Mouse (Mus musculus) kidney, embryonic 16.5 days (tissue): ENCODE data around the gene Tnfrsf8. TPM values are rescaled to one million over a fixed set of nuclear protein-coding genes. Genes with fewer than 3 reads are reported as not detected.

Experiments
- ATAC-seq: fragments of 200-750 bp; cut with Nextera tagmentation; 2 replicates; pipeline ENCODE4 v1.8.0; 2017; ENCODE audit warnings: moderate TSS enrichment; ENCODE audit not compliant: low FRiP score, low TSS enrichment
- H3K27ac ChIP-seq: fragments of 300-500 bp; sonication (generic); 2 replicates; pipeline ENCODE4 v1.5.1; 2014; ENCODE audit warnings: low read length
- H3K27me3 ChIP-seq: fragments of 300-500 bp; sonication (generic); 2 replicates; pipeline ENCODE4 v1.6.1; 2014; ENCODE audit warnings: low read length, control low read depth, mixed read lengths; ENCODE audit not compliant: insufficient read depth
- H3K36me3 ChIP-seq: fragments of 300-500 bp; sonication (generic); 2 replicates; pipeline ENCODE4 v1.6.1; 2014; ENCODE audit warnings: low read length, control low read depth, mixed read lengths; ENCODE audit not compliant: insufficient read depth
- H3K4me1 ChIP-seq: fragments of 300-500 bp; sonication (generic); 2 replicates; pipeline ENCODE4 v1.6.1; 2014; ENCODE audit warnings: low read length, control low read depth, mixed read lengths; ENCODE audit not compliant: insufficient read depth
- H3K4me2 ChIP-seq: fragments of 300-500 bp; sonication (generic); replicated peaks from 2 replicates; pipeline ENCODE4 v1.6.1; 2014; ENCODE audit warnings: low read depth, low read length
- H3K4me3 ChIP-seq: fragments of 300-500 bp; sonication (generic); 2 replicates; pipeline ENCODE4 v1.5.1; 2014; ENCODE audit warnings: mild to moderate bottlenecking, low read length
- H3K9ac ChIP-seq: fragments of 300-500 bp; sonication (generic); replicated peaks from 2 replicates; pipeline ENCODE4 v1.6.1; 2014; ENCODE audit warnings: low read length
- H3K9me3 ChIP-seq: fragments of 300-500 bp; sonication (generic); 2 replicates; pipeline ENCODE4 v1.6.1; 2016; ENCODE audit warnings: low read length, control low read depth
- WGBS: fragments of 180-500 bp; shearing (Covaris S2); extraction: QIAGEN DNeasy Blood & Tissue Kit; methylation state at CpG from one replicate; pipeline ENCODE4 v1.1.7; 2014; 5-methylcytosine and 5-hydroxymethylcytosine counted together
- polyA plus RNA-seq: library from polyadenylated mRNA; unstranded; fragments of >200 nt; fragmentation: Nextera tagmentation; extraction: Ambion mirVana; gene quantifications from 2 replicates; pipeline ENCODE4 v1.2.1, GENCODE M21; 2015

Tnfrsf8 gene
- polyA plus RNA-seq, 1 experiment from 2014 or later: not detected

- Histone ChIP-seq H3K4me2 (no peak overlapping the region), H3K9ac (no peak overlapping the region), H3K9me3 (no peaks in the 10 kb centered on the region), H3K4me3 (no peak overlapping the region), H3K36me3 (no peaks in the 10 kb centered on the region), H3K27me3 (no peaks in the 10 kb centered on the region), H3K27ac (no peak overlapping the region), H3K4me1 (no peaks in the 10 kb centered on the region)
- ATAC-seq: no peak
- 77% methylated on average over 5 of the region's 5 CpGs for WGBS
Measured at GRCm38 (mm10) chr4:145336587-145336986, 21.6 kb upstream of the Tnfrsf8 start.

GRCm38 (mm10) chr4:145336019-145336418 is 21.1 kb upstream of the Tnfrsf8 start:
- no peak overlapping the region for H3K4me2 ChIP-seq
- 76% methylated on average over 1 of the region's 1 CpGs for whole genome bisulfite sequencing
- H3K27me3 ChIP-seq: no peaks in the 10 kb centered on the region
- H3K27ac ChIP-seq: no peak overlapping the region
- no peaks in the 10 kb centered on the region for H3K4me1 ChIP-seq
- H3K9ac ChIP-seq: no peak overlapping the region
- ATAC-seq: no peak
- H3K9me3 ChIP-seq: no peaks in the 10 kb centered on the region
- H3K4me3 ChIP-seq: no peak overlapping the region
- H3K36me3 ChIP-seq: no peaks in the 10 kb centered on the region

GRCm38 (mm10) chr4:145323631-145324030 is 8.7 kb upstream of the Tnfrsf8 start:
- no peak overlapping the region for H3K4me2 ChIP-seq
- H3K27me3 ChIP-seq: no peaks in the 10 kb centered on the region
- no peak overlapping the region for H3K4me3 ChIP-seq
- no peaks in the 10 kb centered on the region for H3K4me1 ChIP-seq
- 70% methylated on average over 3 of the region's 3 CpGs for whole genome bisulfite sequencing
- no peaks in the 10 kb centered on the region for H3K9me3 ChIP-seq
- no peaks in the 10 kb centered on the region for H3K36me3 ChIP-seq
- H3K9ac ChIP-seq: no peak overlapping the region
- H3K27ac ChIP-seq: no peak overlapping the region
- no peak for ATAC-seq

- H3K36me3 ChIP-seq: no peaks in the 10 kb centered on the region
- no peaks in the 10 kb centered on the region for H3K4me1 ChIP-seq
- WGBS: 70% methylated on average over 7 of the region's 8 CpGs
- H3K27ac ChIP-seq: no peak overlapping the region
- H3K4me2 ChIP-seq: no peak overlapping the region
- no peak for ATAC-seq
- no peak overlapping the region for H3K9ac ChIP-seq
- H3K4me3 ChIP-seq: no peak overlapping the region
- no peaks in the 10 kb centered on the region for H3K9me3 ChIP-seq
- H3K27me3 ChIP-seq: no peaks in the 10 kb centered on the region
Measured at GRCm38 (mm10) chr4:145322995-145323627, 8.1 kb upstream of the Tnfrsf8 start.

GRCm38 (mm10) chr4:145322211-145322610 is 7.2 kb upstream of the Tnfrsf8 start:
- Histone ChIP-seq H3K9me3 (no peaks in the 10 kb centered on the region), H3K4me2 (no peak overlapping the region), H3K9ac (no peak overlapping the region), H3K4me3 (no peak overlapping the region), H3K27me3 (no peaks in the 10 kb centered on the region), H3K27ac (no peak overlapping the region), H3K4me1 (no peaks in the 10 kb centered on the region), H3K36me3 (no peaks in the 10 kb centered on the region)
- ATAC-seq: no peak
- 87% methylated on average over 5 of the region's 5 CpGs for WGBS

- ATAC-seq: no peak
- WGBS: 70% methylated on average over 4 of the region's 4 CpGs
- no peak overlapping the region for H3K4me2 ChIP-seq
- no peak overlapping the region for H3K4me3 ChIP-seq
- no peak overlapping the region for H3K27ac ChIP-seq
- H3K27me3 ChIP-seq: peaks cover 2% of the 10 kb centered on the region; the same call in 1 of the 2 replicates
- H3K4me1 ChIP-seq: no peaks in the 10 kb centered on the region
- H3K36me3 ChIP-seq: no peaks in the 10 kb centered on the region
- no peaks in the 10 kb centered on the region for H3K9me3 ChIP-seq
- H3K9ac ChIP-seq: no peak overlapping the region
Measured at GRCm38 (mm10) chr4:145320624-145321023, 5.7 kb upstream of the Tnfrsf8 start.

GRCm38 (mm10) chr4:145319274-145320226 is 4.6 kb upstream of the Tnfrsf8 start:
- no peak for ATAC-seq
- no peak overlapping the region for H3K9ac ChIP-seq
- H3K4me2 ChIP-seq: no peak overlapping the region
- no peaks in the 10 kb centered on the region for H3K9me3 ChIP-seq
- H3K4me3 ChIP-seq: no peak overlapping the region
- peaks cover 6% of the 10 kb centered on the region; the same call in 1 of the 2 replicates for H3K27me3 ChIP-seq
- H3K36me3 ChIP-seq: no peaks in the 10 kb centered on the region
- no peak overlapping the region for H3K27ac ChIP-seq
- no peaks in the 10 kb centered on the region for H3K4me1 ChIP-seq
- WGBS: 79% methylated on average over 4 of the region's 4 CpGs

GRCm38 (mm10) chr4:145316708-145317107 is 1.7 kb upstream of the Tnfrsf8 start:
- whole genome bisulfite sequencing: 84% methylated on average over 5 of the region's 5 CpGs
- Histone ChIP-seq H3K9ac (no peak overlapping the region), H3K36me3 (no peaks in the 10 kb centered on the region), H3K27me3 (peaks cover 9% of the 10 kb centered on the region; the same call in 1 of the 2 replicates), H3K4me3 (no peak overlapping the region), H3K27ac (no peak overlapping the region), H3K4me1 (no peaks in the 10 kb centered on the region), H3K4me2 (no peak overlapping the region), H3K9me3 (no peaks in the 10 kb centered on the region)
- ATAC-seq: no peak

- H3K27ac ChIP-seq: no peak overlapping the region
- H3K4me2 ChIP-seq: no peak overlapping the region
- H3K4me1 ChIP-seq: no peaks in the 10 kb centered on the region
- no peak overlapping the region for H3K9ac ChIP-seq
- no peaks in the 10 kb centered on the region for H3K36me3 ChIP-seq
- peaks cover 9% of the 10 kb centered on the region; the same call in 1 of the 2 replicates for H3K27me3 ChIP-seq
- ATAC-seq: no peak
- no peaks in the 10 kb centered on the region for H3K9me3 ChIP-seq
- H3K4me3 ChIP-seq: no peak overlapping the region
- WGBS: 90% methylated on average over 4 of the region's 4 CpGs
Measured at GRCm38 (mm10) chr4:145313966-145314365, 998 bp downstream of the Tnfrsf8 start.

- H3K4me3 ChIP-seq: no peak overlapping the region
- H3K27ac ChIP-seq: no peak overlapping the region
- no peak for ATAC-seq
- no peaks in the 10 kb centered on the region for H3K4me1 ChIP-seq
- H3K4me2 ChIP-seq: no peak overlapping the region
- 87% methylated on average over 3 of the region's 3 CpGs for WGBS
- H3K9ac ChIP-seq: no peak overlapping the region
- no peaks in the 10 kb centered on the region for H3K36me3 ChIP-seq
- peaks cover 9% of the 10 kb centered on the region; the same call in 1 of the 2 replicates for H3K27me3 ChIP-seq
- H3K9me3 ChIP-seq: no peaks in the 10 kb centered on the region
Measured at GRCm38 (mm10) chr4:145313256-145313655, 1.7 kb downstream of the Tnfrsf8 start.
